17 mouse cellular contexts compared by ENCODE assay signal in the genomic region with DNA sequence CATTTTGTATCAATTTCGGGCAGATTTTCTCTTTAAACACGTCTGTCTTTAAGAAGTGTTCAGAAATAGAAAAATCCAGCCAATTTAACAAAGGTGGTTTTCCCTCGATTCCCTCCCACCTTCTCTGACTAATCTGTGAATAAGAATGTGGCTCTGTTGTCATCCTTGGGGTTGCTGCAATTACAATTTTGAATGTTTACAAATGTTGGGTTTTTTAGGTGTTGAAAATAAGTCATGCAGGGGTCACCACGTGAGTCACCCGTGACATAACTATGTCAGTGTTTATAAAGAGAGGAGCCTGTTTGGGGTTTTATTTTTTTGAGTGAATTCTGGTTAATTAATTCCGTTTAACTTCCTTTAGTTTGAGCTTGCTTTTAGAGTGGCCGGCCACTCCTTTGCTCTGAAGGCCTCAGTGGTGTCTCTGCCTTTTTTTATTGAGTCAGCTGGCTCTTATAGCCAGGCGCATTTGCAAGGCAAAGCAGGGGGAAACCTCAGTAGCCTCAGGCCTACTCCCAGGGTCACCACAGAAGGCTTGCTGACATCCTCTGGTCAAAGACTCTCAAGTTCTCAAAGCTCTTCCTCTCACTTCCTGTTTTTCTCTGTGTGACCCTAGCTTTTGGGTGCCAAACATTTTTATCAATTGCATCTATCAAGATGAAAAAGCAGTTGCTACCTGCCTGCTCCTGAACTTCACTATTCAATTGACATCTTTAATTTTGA.
DNase-seq lines count a peak whose midpoint lies in the region; ATAC-seq lines count a peak whose summit lies in the region.
"Had no signal": no experiment of that assay in that cellular context is flagged by ENCODE, and none has a peak within 500 bp of the region (broad histone marks: within the 10 kb centered on the region; RNA-seq: fewer than 3 reads in every experiment).

No protein-coding gene starts in this region.

- no peaks in the 10 kb centered on the region for H3K27me3 ChIP-seq in hindbrain, embryonic 14.5 days (ENCODE audit: control insufficient read depth, insufficient read depth, low read length)
- H3K27me3 ChIP-seq: limb, embryonic 13.5 days; lung, embryonic 15.5 days; stomach, embryonic 15.5 days had no signal

- no peaks in the 10 kb centered on the region for H3K36me3 ChIP-seq in hindbrain, embryonic 14.5 days (replicated peaks; ENCODE audit: control insufficient read depth, insufficient read depth)
- H3K36me3 ChIP-seq: limb, embryonic 13.5 days; lung, embryonic 15.5 days; stomach, embryonic 15.5 days had no signal

- peaks cover 20% of the 10 kb centered on the region; the same call in 1 of the 2 replicates for H3K4me1 ChIP-seq in hindbrain, embryonic 14.5 days (replicated peaks; ENCODE audit: control insufficient read depth, insufficient read depth, low read length)
- H3K4me1 ChIP-seq: lung, embryonic 15.5 days; stomach, embryonic 15.5 days had no signal

- DNase-seq in adrenal gland, adult 2 months: peak; percentile 31
- no peak for DNase-seq in adrenal gland, postnatal 14 days
- DNase-seq in 3T3-L1 (ENCODE audit: low read depth, low spot score): peak; percentile 69
- peak; percentile 18 for DNase-seq in WW6 (ENCODE audit: low read depth, low spot score)
- no peak for DNase-seq in hindbrain, embryonic 14.5 days (ENCODE audit: low spot score)
- DNase-seq in right cerebral cortex, postnatal 36 days (ENCODE audit: low spot score in 2 of 2): no peak
- DNase-seq in left cerebral cortex, adult 9 months (ENCODE audit: low spot score in 2 of 2): no peak
- DNase-seq in layer of hippocampus, postnatal 25 days (ENCODE audit: extremely low spot score in 1 of 2, low spot score in 1 of 2): no peak
- DNase-seq: cerebellum, adult 2 months; gastrocnemius, postnatal 14 days; heart, postnatal 14 days; kidney, adult 2 months; right cerebral cortex, postnatal 4 days had no signal

- 35% methylated on average over 8 of the region's 8 CpGs for WGBS in hindbrain, embryonic 14.5 days

- no peak overlapping the region for H3K27ac ChIP-seq in hindbrain, embryonic 14.5 days
- H3K27ac ChIP-seq: forebrain, embryonic 13.5 days; limb, embryonic 13.5 days; lung, embryonic 15.5 days; stomach, embryonic 15.5 days had no signal

- H3K4me3 ChIP-seq in hindbrain, embryonic 14.5 days (replicated peaks; ENCODE audit: low read length): no peak overlapping the region
- H3K4me3 ChIP-seq: forebrain, embryonic 13.5 days; limb, embryonic 13.5 days; lung, embryonic 15.5 days; stomach, embryonic 15.5 days had no signal

- no peak overlapping the region for H3K9ac ChIP-seq in hindbrain, embryonic 14.5 days
- H3K9ac ChIP-seq: forebrain, embryonic 13.5 days; limb, embryonic 13.5 days; lung, embryonic 15.5 days; stomach, embryonic 15.5 days had no signal

- no peak for ATAC-seq in hindbrain, embryonic 14.5 days (ENCODE audit: low FRiP score)
- ATAC-seq: forebrain, embryonic 13.5 days had no signal

- H3K4me2 ChIP-seq in hindbrain, embryonic 14.5 days (replicated peaks): peak overlapping the region; percentile 35
- H3K4me2 ChIP-seq: forebrain, embryonic 13.5 days; limb, embryonic 13.5 days; lung, embryonic 15.5 days; stomach, embryonic 15.5 days had no signal

- H3K9me3 ChIP-seq in hindbrain, embryonic 14.5 days (ENCODE audit: control insufficient read depth, low read length): no peaks in the 10 kb centered on the region
- H3K9me3 ChIP-seq: forebrain, embryonic 13.5 days; limb, embryonic 13.5 days; lung, embryonic 15.5 days; stomach, embryonic 15.5 days had no signal

Comparison
In these comparisons a context has a peak if more than half of its experiments do, and no peak if none do; other contexts are left out.
1. DNase-seq: peak in adrenal gland, adult 2 months (single experiment), 3T3-L1 (single experiment) and WW6 (single experiment); none in adrenal gland, postnatal 14 days (single experiment), hindbrain, embryonic 14.5 days (single experiment), right cerebral cortex, postnatal 36 days (0 of 2), left cerebral cortex, adult 9 months (0 of 2) and layer of hippocampus, postnatal 25 days (0 of 2).